Mouse (Mus musculus) hindbrain, embryonic 10.5 days (tissue): Measurements from ENCODE around the gene Scfd2. TPM values are rescaled to one million over a fixed set of nuclear protein-coding genes. Genes with fewer than 3 reads are reported as not detected.
A peak's percentile ranks its signal among the peaks of the same experiment; 100 is the strongest.

Experiments used
- DNase-seq: peaks from one replicate; pipeline ENCODE4 v3.0.0-alpha.2; 2017; ENCODE audit warnings: low spot score
- H3K27ac ChIP-seq: fragments of 300-500 bp; sonication (generic); 2 replicates; pipeline ENCODE4 v1.5.1; 2016; ENCODE audit warnings: mild to moderate bottlenecking, moderate library complexity
- H3K27me3 ChIP-seq: fragments of 300-500 bp; sonication (generic); 2 replicates; pipeline ENCODE4 v1.6.1; 2016; ENCODE audit warnings: mild to moderate bottlenecking; ENCODE audit not compliant: poor library complexity, insufficient read depth, severe bottlenecking
- H3K36me3 ChIP-seq: fragments of 300-500 bp; sonication (generic); 2 replicates; pipeline ENCODE4 v1.6.1; 2016; ENCODE audit warnings: mild to moderate bottlenecking, moderate library complexity
- H3K4me1 ChIP-seq: fragments of 300-500 bp; sonication (generic); replicated peaks from 2 replicates; pipeline ENCODE4 v1.6.1; 2016; ENCODE audit warnings: mild to moderate bottlenecking
- H3K4me3 ChIP-seq: fragments of 300-500 bp; sonication (generic); 2 replicates; pipeline ENCODE4 v1.5.1; 2016; ENCODE audit warnings: mild to moderate bottlenecking, moderate library complexity
- H3K9me3 ChIP-seq: fragments of 300-500 bp; sonication (generic); 2 replicates; pipeline ENCODE4 v1.6.1; 2016; ENCODE audit warnings: mild to moderate bottlenecking, moderate library complexity
- WGBS: fragments of 180-500 bp; shearing (Covaris S2); methylation state at CpG from one replicate; pipeline ENCODE4 v1.1.7; 2016; 5-methylcytosine and 5-hydroxymethylcytosine counted together
- polyA plus RNA-seq: library from polyadenylated mRNA; unstranded; fragments of >200 nt; fragmentation: Nextera tagmentation; extraction: Ambion mirVana; gene quantifications from 2 replicates; pipeline ENCODE4 v1.2.1, GENCODE M21; 2016

Gene Scfd2
- polyA plus RNA-seq, 1 experiment from 2014 or later: 19.7 TPM

DNA sequence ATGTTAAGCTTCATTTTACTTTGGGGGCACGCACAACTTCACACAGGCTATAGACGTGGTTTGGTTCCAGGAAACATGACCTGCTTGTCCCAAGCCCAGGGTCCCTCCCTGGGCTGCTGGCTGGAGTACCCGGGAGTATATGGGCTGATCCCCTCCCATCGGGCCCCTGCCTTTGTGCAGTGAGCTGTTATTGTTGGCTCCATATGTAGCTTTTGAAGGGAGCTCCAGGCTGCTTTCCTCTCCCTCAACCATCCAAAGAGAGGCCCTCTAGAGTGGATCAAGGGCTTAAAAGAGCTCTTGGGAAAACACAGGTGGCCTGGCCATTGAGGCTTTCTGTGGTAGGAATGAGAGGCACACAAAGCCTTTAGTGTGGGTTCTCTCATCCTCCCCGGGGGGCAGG is 235.5 kb downstream of the Scfd2 start:
- Histone ChIP-seq H3K9me3 (no peaks in the 10 kb centered on the region), H3K27ac (no peak overlapping the region), H3K36me3 (no peaks in the 10 kb centered on the region), H3K4me3 (no peak overlapping the region), H3K27me3 (no peaks in the 10 kb centered on the region), H3K4me1 (peaks cover 21% of the 10 kb centered on the region)
- no peak for DNase-seq
- 64% methylated on average over 5 of the region's 5 CpGs for WGBS

- 75% methylated on average over 5 of the region's 5 CpGs for WGBS
- Histone ChIP-seq H3K4me1 (peaks cover 5% of the 10 kb centered on the region), H3K36me3 (no peaks in the 10 kb centered on the region), H3K9me3 (no peaks in the 10 kb centered on the region), H3K4me3 (no peak overlapping the region), H3K27ac (no peak overlapping the region), H3K27me3 (no peaks in the 10 kb centered on the region)
- no peak for DNase-seq
Measured at GRCm38 (mm10) chr5:74293513-74293912, 238.0 kb downstream of the Scfd2 start.

- Histone ChIP-seq H3K4me1 (peaks cover 5% of the 10 kb centered on the region), H3K4me3 (no peak overlapping the region), H3K27me3 (no peaks in the 10 kb centered on the region), H3K27ac (no peak overlapping the region), H3K36me3 (no peaks in the 10 kb centered on the region), H3K9me3 (no peaks in the 10 kb centered on the region)
- no peak for DNase-seq
- WGBS: 85% methylated on average over 2 of the region's 2 CpGs
Measured at GRCm38 (mm10) chr5:74292050-74292449, 239.5 kb downstream of the Scfd2 start.

GRCm38 (mm10) chr5:74291575-74291974 is 240.0 kb downstream of the Scfd2 start:
- H3K4me3 ChIP-seq: no peak overlapping the region
- H3K4me1 ChIP-seq: peaks cover 9% of the 10 kb centered on the region
- H3K27me3 ChIP-seq: no peaks in the 10 kb centered on the region
- no peak for DNase-seq
- H3K9me3 ChIP-seq: no peaks in the 10 kb centered on the region
- H3K36me3 ChIP-seq: no peaks in the 10 kb centered on the region
- no peak overlapping the region for H3K27ac ChIP-seq
- 87% methylated on average over 9 of the region's 9 CpGs for WGBS

GRCm38 (mm10) chr5:74289957-74290356 is 241.6 kb downstream of the Scfd2 start:
- Histone ChIP-seq H3K27me3 (no peaks in the 10 kb centered on the region), H3K9me3 (no peaks in the 10 kb centered on the region), H3K4me3 (no peak overlapping the region), H3K4me1 (peaks cover 9% of the 10 kb centered on the region; the same call in 1 of the 2 replicates), H3K36me3 (no peaks in the 10 kb centered on the region), H3K27ac (no peak overlapping the region)
- WGBS: 93% methylated on average over 6 of the region's 6 CpGs
- DNase-seq: no peak

- H3K4me3 ChIP-seq: no peak overlapping the region
- no peak for DNase-seq
- 86% methylated on average over 2 of the region's 2 CpGs for whole genome bisulfite sequencing
Measured at GRCm38 (mm10) chr5:74288206-74288605, 243.4 kb downstream of the Scfd2 start.

DNA sequence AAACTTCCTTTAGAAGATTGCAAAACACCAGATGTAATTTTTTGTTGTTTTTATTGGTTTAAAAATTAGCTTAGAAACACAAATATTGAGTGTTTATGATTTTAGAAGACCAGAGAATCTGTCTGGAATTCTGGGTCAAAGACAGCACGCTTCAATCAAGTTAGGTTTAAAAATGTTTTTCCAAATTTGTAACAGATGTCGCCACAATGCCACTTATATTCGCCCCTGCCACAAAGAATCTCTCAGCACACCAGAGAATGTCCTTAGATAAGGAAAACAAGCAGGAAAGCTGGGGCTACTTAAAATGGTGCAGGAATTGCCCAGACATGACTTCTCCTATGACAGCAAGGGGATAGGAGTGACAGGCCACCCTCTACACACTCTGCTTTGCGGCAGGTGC is 245.3 kb downstream of the Scfd2 start:
- DNase-seq: no peak
- WGBS: 74% methylated on average over 4 of the region's 4 CpGs
- H3K27ac ChIP-seq: no peak overlapping the region

More at GRCm38 (mm10) chr5:74288206-74288605, 243.4 kb downstream of the Scfd2 start:
- Histone ChIP-seq H3K9me3 (no peaks in the 10 kb centered on the region), H3K4me1 (peaks cover 13% of the 10 kb centered on the region; the same call in 1 of the 2 replicates), H3K27me3 (no peaks in the 10 kb centered on the region), H3K36me3 (no peaks in the 10 kb centered on the region), H3K27ac (no peak overlapping the region)

DNA sequence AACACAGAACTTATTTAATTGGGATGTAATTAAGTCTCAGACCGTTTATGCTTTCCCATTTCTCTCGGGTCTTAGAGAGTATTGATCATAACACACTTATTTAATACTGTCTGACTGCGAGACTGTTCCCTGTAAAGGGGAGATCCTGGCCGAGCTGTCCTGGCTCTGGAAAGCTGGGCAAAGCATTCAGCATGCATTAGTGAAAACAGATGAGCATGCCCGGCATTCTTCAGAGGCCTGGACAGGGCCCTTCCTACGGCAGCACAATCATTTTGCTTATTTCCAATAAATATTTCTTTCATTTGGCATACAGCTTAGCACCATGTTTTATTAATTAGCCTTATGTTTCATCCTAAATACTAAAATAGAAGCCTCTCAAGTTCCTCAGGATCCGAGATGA is 245.8 kb downstream of the Scfd2 start:
- DNase-seq: no peak
- WGBS: 63% methylated on average over 7 of the region's 7 CpGs
- H3K27me3 ChIP-seq: no peaks in the 10 kb centered on the region
- H3K27ac ChIP-seq: no peak overlapping the region
- peaks cover 13% of the 10 kb centered on the region; the same call in 1 of the 2 replicates for H3K4me1 ChIP-seq
- no peaks in the 10 kb centered on the region for H3K36me3 ChIP-seq
- H3K9me3 ChIP-seq: no peaks in the 10 kb centered on the region
- H3K4me3 ChIP-seq: no peak overlapping the region

More for the DNA sequence above, 245.3 kb downstream of the Scfd2 start:
- no peak overlapping the region for H3K4me3 ChIP-seq
- no peaks in the 10 kb centered on the region for H3K27me3 ChIP-seq
- no peaks in the 10 kb centered on the region for H3K9me3 ChIP-seq
- peaks cover 13% of the 10 kb centered on the region; the same call in 1 of the 2 replicates for H3K4me1 ChIP-seq
- no peaks in the 10 kb centered on the region for H3K36me3 ChIP-seq

DNA sequence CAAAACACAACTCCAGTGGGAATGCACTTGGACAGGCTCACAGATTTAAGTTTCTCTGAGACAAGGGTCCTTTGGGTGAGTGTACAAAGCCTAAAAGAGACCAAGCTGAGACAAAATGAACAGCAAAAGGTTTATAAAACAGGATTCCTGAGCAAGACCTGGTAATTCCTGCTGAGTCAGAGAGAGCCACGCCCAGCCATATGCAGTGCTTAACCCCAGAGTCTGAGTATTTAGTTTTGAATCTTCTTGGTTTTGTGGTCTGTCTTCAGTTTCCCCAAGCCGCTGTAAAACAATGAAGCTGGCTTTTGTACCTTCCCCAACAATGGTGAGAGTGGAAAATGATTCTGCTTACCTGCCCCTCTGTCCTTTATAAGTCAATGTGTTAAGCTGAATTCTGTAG is 246.3 kb downstream of the Scfd2 start:
- no peaks in the 10 kb centered on the region for H3K27me3 ChIP-seq
- no peaks in the 10 kb centered on the region for H3K9me3 ChIP-seq
- 86% methylated on average over 2 of the region's 2 CpGs for WGBS
- no peak overlapping the region for H3K27ac ChIP-seq
- H3K4me3 ChIP-seq: no peak overlapping the region
- peaks cover 13% of the 10 kb centered on the region; the same call in 1 of the 2 replicates for H3K4me1 ChIP-seq
- no peak for DNase-seq
- no peaks in the 10 kb centered on the region for H3K36me3 ChIP-seq

GRCm38 (mm10) chr5:74283545-74283944 is 248.0 kb downstream of the Scfd2 start:
- H3K4me3 ChIP-seq: no peak overlapping the region
- no peaks in the 10 kb centered on the region for H3K9me3 ChIP-seq
- H3K27ac ChIP-seq: no peak overlapping the region
- H3K27me3 ChIP-seq: no peaks in the 10 kb centered on the region
- H3K36me3 ChIP-seq: no peaks in the 10 kb centered on the region
- no peak for DNase-seq
- peaks cover 13% of the 10 kb centered on the region; the same call in 1 of the 2 replicates for H3K4me1 ChIP-seq
- WGBS: 43% methylated on average over 8 of the region's 8 CpGs

DNA sequence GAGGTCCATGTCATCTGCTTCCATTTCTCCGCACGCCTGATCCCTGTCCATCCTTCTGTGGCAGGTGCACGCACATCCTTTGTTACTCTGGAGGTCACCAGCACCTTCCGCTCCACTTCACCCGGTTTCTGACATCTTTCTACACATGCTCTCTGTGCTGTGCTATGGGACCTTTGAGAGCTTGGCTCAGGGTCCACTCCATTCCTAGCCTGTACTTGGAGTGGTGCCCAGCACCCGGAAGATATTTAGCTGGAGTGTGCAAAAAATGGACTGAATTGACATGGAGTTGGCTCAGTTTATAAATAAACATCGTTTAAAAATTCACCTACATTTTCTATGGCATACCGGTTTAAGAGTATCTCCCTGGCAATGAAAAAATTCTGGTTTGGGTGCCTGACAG is 250.1 kb downstream of the Scfd2 start:
- H3K9me3 ChIP-seq: no peaks in the 10 kb centered on the region
- WGBS: 89% methylated on average over 8 of the region's 8 CpGs
- H3K36me3 ChIP-seq: no peaks in the 10 kb centered on the region
- no peak for DNase-seq
- H3K4me1 ChIP-seq: peaks cover 14% of the 10 kb centered on the region; the same call in 1 of the 2 replicates
- H3K27me3 ChIP-seq: no peaks in the 10 kb centered on the region
- no peak overlapping the region for H3K4me3 ChIP-seq
- no peak overlapping the region for H3K27ac ChIP-seq

DNA sequence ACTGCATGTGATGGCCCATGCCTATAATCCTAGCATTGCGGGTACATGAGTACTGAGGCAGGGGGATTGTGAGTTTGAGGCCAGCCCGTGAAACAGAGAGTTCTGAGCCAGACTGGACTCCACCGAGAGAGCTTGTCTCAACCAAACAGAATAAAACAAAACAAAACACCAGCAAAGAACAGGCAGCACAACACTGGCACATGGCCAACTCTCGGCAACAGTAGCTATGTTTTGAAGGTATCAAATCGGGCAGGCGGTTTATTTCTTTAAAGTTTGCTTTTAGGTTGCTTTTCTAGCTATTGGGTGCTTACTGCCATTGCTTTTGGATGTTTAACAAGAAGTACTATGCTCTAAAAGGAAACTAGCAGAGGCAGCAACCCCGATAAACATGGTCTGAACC is 251.9 kb downstream of the Scfd2 start:
- WGBS: 88% methylated on average over 7 of the region's 7 CpGs
- no peaks in the 10 kb centered on the region for H3K27me3 ChIP-seq
- H3K36me3 ChIP-seq: no peaks in the 10 kb centered on the region
- no peak overlapping the region for H3K4me3 ChIP-seq
- no peak for DNase-seq
- H3K27ac ChIP-seq: no peak overlapping the region
- H3K9me3 ChIP-seq: no peaks in the 10 kb centered on the region
- peaks cover 8% of the 10 kb centered on the region; the same call in 1 of the 2 replicates for H3K4me1 ChIP-seq

GRCm38 (mm10) chr5:74278428-74278827 is 253.1 kb downstream of the Scfd2 start:
- no peaks in the 10 kb centered on the region for H3K27me3 ChIP-seq
- peaks cover 5% of the 10 kb centered on the region; the same call in 1 of the 2 replicates for H3K4me1 ChIP-seq
- no peaks in the 10 kb centered on the region for H3K36me3 ChIP-seq
- no peak overlapping the region for H3K4me3 ChIP-seq
- H3K27ac ChIP-seq: no peak overlapping the region
- no peaks in the 10 kb centered on the region for H3K9me3 ChIP-seq
- WGBS: 80% methylated on average over 7 of the region's 7 CpGs
- DNase-seq: no peak

DNA sequence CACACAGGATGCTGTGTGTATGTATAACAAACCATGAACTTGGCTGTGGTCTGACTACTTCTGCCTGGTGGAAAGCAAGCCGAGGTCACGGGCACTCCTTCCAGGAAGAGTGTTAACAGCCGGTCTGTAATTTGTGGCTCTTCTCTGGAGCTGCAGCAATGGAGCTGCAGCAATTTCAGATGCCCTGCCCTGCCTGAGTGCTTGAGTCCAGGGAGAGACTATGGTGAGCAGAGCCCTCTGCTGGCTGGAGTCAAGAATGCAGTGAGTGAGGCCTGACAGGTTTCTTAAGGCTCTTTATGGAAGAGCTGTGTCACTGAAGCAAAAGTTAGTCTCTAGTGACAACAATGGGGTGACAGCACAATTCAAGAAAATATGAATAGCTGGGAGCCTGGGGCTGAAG is 253.8 kb downstream of the Scfd2 start:
- Histone ChIP-seq H3K9me3 (no peaks in the 10 kb centered on the region), H3K36me3 (no peaks in the 10 kb centered on the region), H3K27ac (no peak overlapping the region), H3K4me1 (peaks cover 5% of the 10 kb centered on the region; the same call in 1 of the 2 replicates), H3K4me3 (no peak overlapping the region), H3K27me3 (no peaks in the 10 kb centered on the region)
- DNase-seq: peak; percentile 89
- WGBS: 11% methylated on average over 3 of the region's 3 CpGs
